Mouse (Mus musculus) heart, embryonic 16.5 days (tissue): ENCODE data around the gene Stx5a. TPM values are rescaled to one million over a fixed set of nuclear protein-coding genes. Genes with fewer than 3 reads are reported as not detected.

Source experiments
- ATAC-seq: fragments of 200-750 bp; cut with Nextera tagmentation; replicated peaks from 2 replicates; pipeline ENCODE4 v1.8.0; 2017; ENCODE audit warnings: moderate number of reproducible peaks; ENCODE audit not compliant: insufficient read depth, low FRiP score; ENCODE audit errors: extremely low read depth
- H3K27ac ChIP-seq: fragments of 300-500 bp; sonication (generic); 2 replicates; pipeline ENCODE4 v1.5.1; 2014; ENCODE audit warnings: mild to moderate bottlenecking, low read length, control low read depth, moderate library complexity
- H3K27me3 ChIP-seq: fragments of 300-500 bp; sonication (generic); 2 replicates; pipeline ENCODE4 v1.6.1; 2014; ENCODE audit warnings: low read length, mixed read lengths; ENCODE audit not compliant: control insufficient read depth, insufficient read depth
- H3K36me3 ChIP-seq: fragments of 300-500 bp; sonication (generic); 2 replicates; pipeline ENCODE4 v1.6.1; 2014; ENCODE audit not compliant: control insufficient read depth, insufficient read depth
- H3K4me1 ChIP-seq: fragments of 300-500 bp; sonication (generic); 2 replicates; pipeline ENCODE4 v1.6.1; 2014; ENCODE audit warnings: low read length, mixed read lengths; ENCODE audit not compliant: control insufficient read depth, insufficient read depth
- H3K4me2 ChIP-seq: fragments of 300-500 bp; sonication (generic); 2 replicates; pipeline ENCODE4 v1.6.1; 2014; ENCODE audit warnings: low read depth, mild to moderate bottlenecking, control low read depth, low read length
- H3K4me3 ChIP-seq: fragments of 300-500 bp; sonication (generic); 2 replicates; pipeline ENCODE4 v1.5.1; 2014; ENCODE audit warnings: mild to moderate bottlenecking, control low read depth, low read length
- H3K9ac ChIP-seq: fragments of 300-500 bp; sonication (generic); 2 replicates; pipeline ENCODE4 v1.6.1; 2014; ENCODE audit warnings: low read length, control low read depth
- H3K9me3 ChIP-seq: fragments of 300-500 bp; sonication (generic); replicated peaks from 2 replicates; pipeline ENCODE4 v1.6.1; 2016; ENCODE audit warnings: low read length; ENCODE audit not compliant: control insufficient read depth
- WGBS: fragments of 180-500 bp; shearing (Covaris S2); extraction: QIAGEN DNeasy Blood & Tissue Kit; methylation state at CpG from one replicate; pipeline ENCODE4 v1.1.7; 2014; 5-methylcytosine and 5-hydroxymethylcytosine counted together
- polyA plus RNA-seq: library from polyadenylated mRNA; unstranded; fragments of >200 nt; fragmentation: Nextera tagmentation; extraction: Ambion mirVana; gene quantifications from 2 replicates; pipeline ENCODE4 v1.2.1, GENCODE M21; 2015

Gene Stx5a
- 91.5 and 91.7 TPM in 2 replicates for polyA plus RNA-seq

- no peaks in the 10 kb centered on the region for H3K9me3 ChIP-seq
These were observed at the start of gene Stx5a for GRCm38 (mm10) chr19:8741243-8741869. Gene Stx5a, plus strand, starts transcription at chr19:8741413.

GRCm38 (mm10) chr19:8691871-8692539, 49.2 kb upstream of the Stx5a start:
- no peaks in the 10 kb centered on the region for H3K36me3 ChIP-seq
- WGBS: 55% methylated on average over 9 of the region's 9 CpGs
- H3K27me3 ChIP-seq: no peaks in the 10 kb centered on the region
- H3K4me1 ChIP-seq: peaks cover 3% of the 10 kb centered on the region; the same call in 1 of the 2 replicates
- H3K9me3 ChIP-seq: no peaks in the 10 kb centered on the region
- H3K4me2 ChIP-seq: no peak overlapping the region
- no peak overlapping the region for H3K4me3 ChIP-seq
- no peak for ATAC-seq
- no peak overlapping the region for H3K27ac ChIP-seq
- H3K9ac ChIP-seq: no peak overlapping the region

More at GRCm38 (mm10) chr19:8741243-8741869, at the start of gene Stx5a:
- under 1% methylated on average over 36 of the region's 36 CpGs for WGBS
- Histone ChIP-seq H3K36me3 (peaks cover 49% of the 10 kb centered on the region), H3K4me3 (peak within 1 kb of the TSS; percentile 100), H3K4me1 (peaks cover 21% of the 10 kb centered on the region), H3K27me3 (no peaks in the 10 kb centered on the region), H3K4me2 (peak within 1 kb of the TSS; percentile 100), H3K27ac (peak within 1 kb of the TSS; percentile 99), H3K9ac (peak within 1 kb of the TSS; percentile 96)
- peak; percentile 95 for ATAC-seq

- WGBS: 77% methylated on average over 5 of the region's 5 CpGs
- Histone ChIP-seq H3K27ac (no peak overlapping the region), H3K27me3 (no peaks in the 10 kb centered on the region), H3K4me3 (no peak overlapping the region), H3K36me3 (no peaks in the 10 kb centered on the region), H3K9me3 (no peaks in the 10 kb centered on the region), H3K9ac (no peak overlapping the region), H3K4me1 (peaks cover 3% of the 10 kb centered on the region; the same call in 1 of the 2 replicates), H3K4me2 (no peak overlapping the region)
- ATAC-seq: no peak
These were observed 48.5 kb upstream of the Stx5a start for GRCm38 (mm10) chr19:8692740-8693139.

GRCm38 (mm10) chr19:8695330-8695729, 45.9 kb upstream of the Stx5a start:
- Histone ChIP-seq H3K4me3 (no peak overlapping the region), H3K9me3 (no peaks in the 10 kb centered on the region), H3K36me3 (no peaks in the 10 kb centered on the region), H3K4me1 (peaks cover 3% of the 10 kb centered on the region; the same call in 1 of the 2 replicates), H3K9ac (no peak overlapping the region), H3K4me2 (no peak overlapping the region), H3K27ac (no peak overlapping the region), H3K27me3 (no peaks in the 10 kb centered on the region)
- 44% methylated on average over 6 of the region's 6 CpGs for WGBS
- ATAC-seq: 0 out of 2 replicates have a peak, but pooled peaks have one; percentile 47

- Histone ChIP-seq H3K9me3 (no peaks in the 10 kb centered on the region), H3K27me3 (no peaks in the 10 kb centered on the region), H3K9ac (no peak overlapping the region), H3K4me1 (peaks cover 3% of the 10 kb centered on the region; the same call in 1 of the 2 replicates), H3K4me2 (no peak overlapping the region), H3K36me3 (0 out of 2 replicates have a peak, but pooled peaks cover 2% of the 10 kb centered on the region), H3K4me3 (no peak overlapping the region), H3K27ac (no peak overlapping the region)
- 74% methylated on average over 9 of the region's 9 CpGs for WGBS
- ATAC-seq: no peak
These were observed 41.6 kb upstream of the Stx5a start for GRCm38 (mm10) chr19:8699652-8700051.

- Histone ChIP-seq H3K27me3 (no peaks in the 10 kb centered on the region), H3K4me3 (no peak overlapping the region), H3K36me3 (peaks cover 11% of the 10 kb centered on the region), H3K4me2 (no peak overlapping the region), H3K27ac (no peak overlapping the region), H3K4me1 (no peaks in the 10 kb centered on the region), H3K9me3 (no peaks in the 10 kb centered on the region), H3K9ac (no peak overlapping the region)
- ATAC-seq: no peak
- 56% methylated on average over 3 of the region's 3 CpGs for WGBS
These were observed 38.8 kb upstream of the Stx5a start for GRCm38 (mm10) chr19:8702458-8702857.

GRCm38 (mm10) chr19:8703571-8703970, 37.6 kb upstream of the Stx5a start:
- no peak overlapping the region for H3K27ac ChIP-seq
- no peak for ATAC-seq

GRCm38 (mm10) chr19:8705026-8705708, 36.0 kb upstream of the Stx5a start:
- ATAC-seq: no peak
- Histone ChIP-seq H3K27me3 (no peaks in the 10 kb centered on the region), H3K4me1 (peaks cover 3% of the 10 kb centered on the region), H3K4me3 (no peak overlapping the region), H3K9ac (no peak overlapping the region), H3K4me2 (no peak overlapping the region), H3K9me3 (no peaks in the 10 kb centered on the region), H3K27ac (no peak overlapping the region), H3K36me3 (peaks cover 33% of the 10 kb centered on the region)
- WGBS: 74% methylated on average over 6 of the region's 6 CpGs

More at GRCm38 (mm10) chr19:8703571-8703970, 37.6 kb upstream of the Stx5a start:
- Histone ChIP-seq H3K36me3 (peaks cover 22% of the 10 kb centered on the region), H3K4me2 (no peak overlapping the region), H3K9me3 (no peaks in the 10 kb centered on the region), H3K9ac (no peak overlapping the region), H3K4me1 (no peaks in the 10 kb centered on the region), H3K4me3 (no peak overlapping the region), H3K27me3 (no peaks in the 10 kb centered on the region)
- WGBS: 57% methylated on average over 3 of the region's 4 CpGs
